Comparison of ENCODE assay signal across 18 mouse cellular contexts in genomic region chr1:153667781-153668180, GRCm38 (mm10). TPM values are rescaled to one million over a fixed set of nuclear protein-coding genes. Genes with fewer than 3 reads are reported as not detected.
DNase-seq lines count a peak whose midpoint lies in the region; ATAC-seq and TF ChIP-seq lines count a peak whose summit lies in the region.
"Had no signal": no experiment of that assay in that cellular context is flagged by ENCODE, and none has a peak within 500 bp of the region (broad histone marks: within the 10 kb centered on the region; RNA-seq: fewer than 3 reads in every experiment).

No protein-coding gene starts in this region.

- no peak for TF ChIP-seq POLR2A in cortical plate, adult 2 months (IDR thresholded peaks at IDR 0.05; ENCODE audit: extremely low read depth, insufficient read depth, low read length)
- TF ChIP-seq POLR2A in myocyte (IDR thresholded peaks at IDR 0.05; ENCODE audit: insufficient read length, low read depth) = no peak

- H3K4me1 ChIP-seq in forebrain, embryonic 13.5 days = peaks cover 49% of the 10 kb centered on the region
- H3K4me1 ChIP-seq in forebrain, embryonic 12.5 days = peaks cover 59% of the 10 kb centered on the region
- peaks cover 6% of the 10 kb centered on the region for H3K4me1 ChIP-seq in cortical plate, adult 2 months (ENCODE audit: control insufficient read depth, insufficient read depth, low read length)
- peaks cover 55% of the 10 kb centered on the region for H3K4me1 ChIP-seq in hindbrain, embryonic 14.5 days (replicated peaks; ENCODE audit: control insufficient read depth, insufficient read depth, low read length)
- no peaks in the 10 kb centered on the region for H3K4me1 ChIP-seq in liver, embryonic 11.5 days (replicated peaks; ENCODE audit: control insufficient read depth, insufficient read depth, low read length)
- H3K4me1 ChIP-seq: liver, embryonic 13.5 days had no signal

- H3K9ac ChIP-seq in forebrain, embryonic 13.5 days = no peak overlapping the region; the same call in 1 of the 2 replicates
- no peak overlapping the region for H3K9ac ChIP-seq in forebrain, embryonic 12.5 days
- H3K9ac ChIP-seq in hindbrain, embryonic 14.5 days = peak overlapping the region; percentile 12
- H3K9ac ChIP-seq in liver, embryonic 11.5 days (ENCODE audit: low read depth, low read length) = no peak overlapping the region
- H3K9ac ChIP-seq: heart, embryonic 13.5 days; liver, embryonic 13.5 days had no signal

- H3K27me3 ChIP-seq in forebrain, embryonic 13.5 days = no peaks in the 10 kb centered on the region
- peaks cover 11% of the 10 kb centered on the region; the same call in 1 of the 2 replicates for H3K27me3 ChIP-seq in forebrain, embryonic 12.5 days
- no peaks in the 10 kb centered on the region for H3K27me3 ChIP-seq in hindbrain, embryonic 14.5 days (ENCODE audit: control insufficient read depth, insufficient read depth, low read length)
- H3K27me3 ChIP-seq in myocyte (ENCODE audit: control insufficient read depth, insufficient read depth, insufficient read length) = no peaks in the 10 kb centered on the region
- peaks cover 13% of the 10 kb centered on the region for H3K27me3 ChIP-seq in liver, embryonic 11.5 days (replicated peaks; ENCODE audit: control insufficient read depth, insufficient read depth, low read length)
- H3K27me3 ChIP-seq: Patski had no signal

- no peaks in the 10 kb centered on the region for H3K79me2 ChIP-seq in myocyte (ENCODE audit: control insufficient read depth, insufficient read depth)

- intact Hi-C loops in gastrocnemius, adult 2 months (cut with DNase I) = no loop called here

- no peak for DNase-seq in hindbrain, embryonic 14.5 days (ENCODE audit: low spot score)
- DNase-seq in gastrocnemius, adult 2 months = no peak
- DNase-seq in liver, embryonic 11.5 days (ENCODE audit: low spot score) = no peak
- DNase-seq: adrenal gland, postnatal 36 days; B cell, adult 2 months; heart, postnatal 4 days; kidney, adult 18-20 months; kidney, postnatal 36 days; liver, embryonic 13.5 days had no signal

- H3K27ac ChIP-seq in forebrain, embryonic 13.5 days = no peak overlapping the region
- no peak overlapping the region for H3K27ac ChIP-seq in forebrain, embryonic 12.5 days
- H3K27ac ChIP-seq in cortical plate, adult 2 months (ENCODE audit: insufficient read depth, low read length) = no peak overlapping the region
- H3K27ac ChIP-seq in hindbrain, embryonic 14.5 days = no peak overlapping the region
- H3K27ac ChIP-seq in gastrocnemius, adult 2 months = no peak overlapping the region
- H3K27ac ChIP-seq in liver, embryonic 11.5 days (ENCODE audit: low read depth, low read length) = no peak overlapping the region
- H3K27ac ChIP-seq: heart, embryonic 13.5 days; limb, embryonic 10.5 days; liver, embryonic 13.5 days; stomach, postnatal 0 days had no signal

- TF ChIP-seq CTCF in cortical plate, adult 2 months (IDR thresholded peaks at IDR 0.05; ENCODE audit: extremely low read depth, insufficient read depth, low read length) = no peak
- TF ChIP-seq CTCF in gastrocnemius, adult 2 months (IDR thresholded peaks at IDR 0.05) = no peak

- H3K4me3 ChIP-seq in forebrain, embryonic 13.5 days = no peak overlapping the region
- no peak overlapping the region for H3K4me3 ChIP-seq in forebrain, embryonic 12.5 days (replicated peaks)
- peak overlapping the region; percentile 29 for H3K4me3 ChIP-seq in cortical plate, adult 2 months (ENCODE audit: insufficient read depth, low read length)
- H3K4me3 ChIP-seq in hindbrain, embryonic 14.5 days (replicated peaks; ENCODE audit: low read length) = no peak overlapping the region
- H3K4me3 ChIP-seq in myocyte = no peak overlapping the region
- H3K4me3 ChIP-seq in gastrocnemius, adult 2 months = no peak overlapping the region
- H3K4me3 ChIP-seq in liver, embryonic 11.5 days (ENCODE audit: low read depth, low read length) = no peak overlapping the region
- H3K4me3 ChIP-seq: heart, embryonic 13.5 days; limb, embryonic 10.5 days; liver, embryonic 13.5 days had no signal

- no peak overlapping the region for H3ac ChIP-seq in myocyte (ENCODE audit: control insufficient read depth, insufficient read length)

- peak overlapping the region; percentile 56 for H3K4me2 ChIP-seq in forebrain, embryonic 13.5 days
- H3K4me2 ChIP-seq in forebrain, embryonic 12.5 days = no peak overlapping the region
- H3K4me2 ChIP-seq in hindbrain, embryonic 14.5 days (replicated peaks) = peak overlapping the region; percentile 48
- peak overlapping the region; percentile 37 for H3K4me2 ChIP-seq in myocyte (ENCODE audit: low read depth)
- H3K4me2 ChIP-seq in liver, embryonic 11.5 days = no peak overlapping the region
- H3K4me2 ChIP-seq: heart, embryonic 13.5 days; liver, embryonic 13.5 days had no signal

- no peak for ATAC-seq in forebrain, embryonic 13.5 days
- no peak for ATAC-seq in forebrain, embryonic 12.5 days (ENCODE audit: low FRiP score)
- no peak for ATAC-seq in hindbrain, embryonic 14.5 days (ENCODE audit: low FRiP score)
- no peak for ATAC-seq in liver, embryonic 11.5 days (replicated peaks; ENCODE audit: low FRiP score)
- ATAC-seq: Patski had no signal

- WGBS in forebrain, embryonic 13.5 days = 82% methylated on average over 5 of the region's 5 CpGs
- WGBS in forebrain, embryonic 12.5 days = 82% methylated on average over 5 of the region's 5 CpGs
- 81% methylated on average over 5 of the region's 5 CpGs for WGBS in hindbrain, embryonic 14.5 days
- WGBS in liver, embryonic 11.5 days = 73% methylated on average over 5 of the region's 5 CpGs

- H3K36me3 ChIP-seq in forebrain, embryonic 13.5 days (ENCODE audit: poor library complexity, severe bottlenecking) = no peaks in the 10 kb centered on the region
- H3K36me3 ChIP-seq in forebrain, embryonic 12.5 days (replicated peaks) = no peaks in the 10 kb centered on the region
- no peaks in the 10 kb centered on the region for H3K36me3 ChIP-seq in hindbrain, embryonic 14.5 days (replicated peaks; ENCODE audit: control insufficient read depth, insufficient read depth)
- H3K36me3 ChIP-seq in myocyte (ENCODE audit: control insufficient read depth, insufficient read depth) = no peaks in the 10 kb centered on the region
- H3K36me3 ChIP-seq in liver, embryonic 11.5 days (ENCODE audit: control insufficient read depth, insufficient read depth, low read length) = no peaks in the 10 kb centered on the region
- H3K36me3 ChIP-seq: heart, embryonic 13.5 days; limb, embryonic 10.5 days; liver, embryonic 13.5 days had no signal

- H3K9me3 ChIP-seq in forebrain, embryonic 13.5 days (replicated peaks) = no peaks in the 10 kb centered on the region
- no peaks in the 10 kb centered on the region for H3K9me3 ChIP-seq in forebrain, embryonic 12.5 days
- no peaks in the 10 kb centered on the region for H3K9me3 ChIP-seq in hindbrain, embryonic 14.5 days (ENCODE audit: control insufficient read depth, low read length)
- H3K9me3 ChIP-seq in liver, embryonic 11.5 days (ENCODE audit: control insufficient read depth, low read length) = no peaks in the 10 kb centered on the region
- H3K9me3 ChIP-seq: heart, embryonic 13.5 days; limb, embryonic 10.5 days; liver, embryonic 13.5 days had no signal

TF ChIP-seq in myocyte, 11 proteins besides CTCF, POLR2A, EP300 and RAD21:
- TF ChIP-seq TCF12 (IDR thresholded peaks at IDR 0.05; ENCODE audit: insufficient read depth, poor library complexity, severe bottlenecking) (no peak), REST (IDR thresholded peaks at IDR 0.05; ENCODE audit: insufficient read depth, insufficient read length) (no peak), TCF3 (IDR thresholded peaks at IDR 0.05; ENCODE audit: insufficient read length, low read depth) (no peak), MYOD1 (IDR thresholded peaks at IDR 0.05; ENCODE audit: control insufficient read depth in 1 of 3, insufficient read length in 2 of 3, low read depth in 2 of 3) (no peak), MYOG (IDR thresholded peaks at IDR 0.05; ENCODE audit: control insufficient read depth in 1 of 3, insufficient read depth in 1 of 3, insufficient read length in 2 of 3, low read depth in 2 of 3) (no peak), MAX (IDR thresholded peaks at IDR 0.05; ENCODE audit: low read depth) (no peak), POLR2AphosphoS2 (IDR thresholded peaks at IDR 0.05; ENCODE audit: insufficient read length, low read depth) (no peak), E2F4 (IDR thresholded peaks at IDR 0.05; ENCODE audit: insufficient read depth) (no peak), CEBPB (IDR thresholded peaks at IDR 0.05; ENCODE audit: insufficient read depth, poor library complexity, severe bottlenecking) (no peak), USF1 (IDR thresholded peaks at IDR 0.05; ENCODE audit: low read depth) (no peak), SRF (IDR thresholded peaks at IDR 0.05; ENCODE audit: control insufficient read depth, insufficient read length, low read depth) (no peak)

RNA-seq across cellular contexts. Expression of gene Rgs8, which starts 15.0 kb away (rescaled TPM):
- 14.6 and 17.7 TPM in 2 replicates for polyA plus RNA-seq in forebrain, embryonic 13.5 days (2015; fragmentation: Nextera tagmentation; extraction: Ambion mirVana)
- polyA plus RNA-seq in forebrain, embryonic 12.5 days (2016; fragmentation: Nextera tagmentation; extraction: Ambion mirVana) = 24.3 and 25.1 TPM in 2 replicates
- 43.2 and 47.3 TPM in 2 replicates for polyA plus RNA-seq in cortical plate, adult 2 months (2012; rRNA removed)
- 16.4 and 19.7 TPM in 2 replicates for polyA plus RNA-seq in hindbrain, embryonic 14.5 days (2014; fragmentation: Nextera tagmentation; extraction: Ambion mirVana)
- 0.16 TPM for polyA plus RNA-seq in myocyte (2012; fragmentation: generic; extraction: Trizol)
- total RNA-seq in gastrocnemius, adult 2 months (2021) = not detected
- 0.09 and 0.19 TPM in 2 replicates for polyA plus RNA-seq in liver, embryonic 11.5 days (2014; fragmentation: Nextera tagmentation; extraction: Ambion mirVana)
- total RNA-seq: megakaryocyte, adult 5-6 weeks had no signal

Comparison
In these comparisons a context has a peak if more than half of its experiments do, and no peak if none do; other contexts are left out.
1. H3K4me2 ChIP-seq: peak in forebrain, embryonic 13.5 days (single experiment), hindbrain, embryonic 14.5 days (single experiment) and myocyte (single experiment); none in forebrain, embryonic 12.5 days (single experiment) and liver, embryonic 11.5 days (single experiment).
2. RNA of gene Rgs8, which starts 15.0 kb away (polyA plus RNA-seq): 43.2 to 47.3 TPM in cortical plate, adult 2 months, 24.3 to 25.1 TPM in forebrain, embryonic 12.5 days, 16.4 to 19.7 TPM in hindbrain, embryonic 14.5 days and 14.6 to 17.7 TPM in forebrain, embryonic 13.5 days; 0.09 to 0.19 TPM in liver, embryonic 11.5 days and 0.16 TPM in myocyte (single experiment); every median in the first group is over 10 times any median in the second.